Mouse (Mus musculus): ENCODE measurements at regions not wholly inside any gene's neighbourhood (a gene's known extent, or its start where the extent isn't known, plus 50 kb on each side); places are given as distances from the start of the nearest gene placed in this dataset.

GRCm38 (mm10) chr14:58678781-58679180 lies 463.9 kb downstream of the 1700129C05Rik start:
- no peak overlapping the region for H3K4me3 ChIP-seq (replicated peaks in 1 of 3; ENCODE audit: low read depth in 2 of 3, low read length in 2 of 3, poor library complexity in 1 of 3)
- no peak overlapping the region for H3K9ac ChIP-seq (ENCODE audit: insufficient read depth, low read depth)
- in situ Hi-C loops (cut with MboI; ENCODE audit: low pct_ligation_motif_present, low pct_unique_long_range_greater_than_20kb, low sequenced_read_pairs) (loop anchor here (25.0 kb wide), 1 partner anchor 641 kb away; no protein-coding TSS in a partner anchor), dilution Hi-C loops (cut with MboI; ENCODE audit: extremely low pct_ligation_motif_present, extremely low pct_unique_long_range_greater_than_20kb, low sequenced_read_pairs) (no loop called here)
- no peak for DNase-seq (ENCODE audit: extremely low read depth)
- no peaks in the 10 kb centered on the region for H3K9me3 ChIP-seq (replicated peaks; ENCODE audit: low read length)
- no peaks in the 10 kb centered on the region for H3K79me2 ChIP-seq (replicated peaks; ENCODE audit: control insufficient read depth, extremely low read depth, insufficient read depth, poor library complexity, severe bottlenecking)
- no peak overlapping the region for H3K27ac ChIP-seq (ENCODE audit: insufficient read depth, low read depth)
- no peaks in the 10 kb centered on the region for H3K4me1 ChIP-seq (ENCODE audit: control insufficient read depth in 1 of 2, insufficient read depth in 2 of 2)
- no peak overlapping the region for H3K4me2 ChIP-seq (ENCODE audit: insufficient read depth, low read depth, poor library complexity, severe bottlenecking)
- no peak for TF ChIP-seq POLR2A (IDR thresholded peaks at IDR 0.05; ENCODE audit: low read depth, low read length)
- TF ChIP-seq UBTF (IDR thresholded peaks at IDR 0.05; ENCODE audit: low read depth, low read length) = no peak
- TF ChIP-seq KAT2A (IDR thresholded peaks at IDR 0.05; ENCODE audit: insufficient replicate concordance, low read length) = no peak
- no peak for TF ChIP-seq CHD2 (IDR thresholded peaks at IDR 0.05; ENCODE audit: low read length)
- TF ChIP-seq HCFC1 (IDR thresholded peaks at IDR 0.05; ENCODE audit: low read depth, low read length) = no peak
- no peak for TF ChIP-seq MXI1 (IDR thresholded peaks at IDR 0.05; ENCODE audit: low read depth, low read length)
- no peak for TF ChIP-seq ZC3H11A (IDR thresholded peaks at IDR 0.05; ENCODE audit: low read depth, low read length)
- no peak for TF ChIP-seq SMC3 (IDR thresholded peaks at IDR 0.05; ENCODE audit: low read depth, low read length)
- no peak for TF ChIP-seq RCOR1 (conservative IDR thresholded peaks at IDR 0.05; ENCODE audit: low read depth, low read length)
- no peak for TF ChIP-seq ZMIZ1 (IDR thresholded peaks at IDR 0.05; ENCODE audit: low read depth, low read length)
- no peak for TF ChIP-seq USF2 (conservative IDR thresholded peaks at IDR 0.05; ENCODE audit: low read depth, low read length)
- TF ChIP-seq ETS1 (conservative IDR thresholded peaks at IDR 0.05; ENCODE audit: low read depth, low read length) = no peak
- no peak for TF ChIP-seq ELF1 (IDR thresholded peaks at IDR 0.05; ENCODE audit: low read depth, low read length)
- TF ChIP-seq ZKSCAN1 (IDR thresholded peaks at IDR 0.05; ENCODE audit: borderline replicate concordance, low read depth, low read length) = no peak
- no peak for TF ChIP-seq USF1 (IDR thresholded peaks at IDR 0.05; ENCODE audit: low read depth, low read length)
- no peak for TF ChIP-seq MEF2A (IDR thresholded peaks at IDR 0.05; ENCODE audit: borderline replicate concordance, low read depth, low read length)
- TF ChIP-seq IRF4 (IDR thresholded peaks at IDR 0.05; ENCODE audit: low read depth, low read length) = no peak
- TF ChIP-seq SIN3A (IDR thresholded peaks at IDR 0.05; ENCODE audit: low read length) = no peak
- H3K27me3 ChIP-seq (replicated peaks) = no peaks in the 10 kb centered on the region
- no peaks in the 10 kb centered on the region for H3K36me3 ChIP-seq (replicated peaks in 1 of 2; ENCODE audit: control insufficient read depth in 1 of 2, insufficient read depth in 1 of 2, low read length in 1 of 2)

- H3K4me2 ChIP-seq (ENCODE audit: insufficient read depth, low read depth, poor library complexity, severe bottlenecking) = no peak overlapping the region
- no peak for DNase-seq (ENCODE audit: extremely low read depth)
- no peaks in the 10 kb centered on the region for H3K9me3 ChIP-seq (replicated peaks; ENCODE audit: low read length)
- no peak for TF ChIP-seq JUND (conservative IDR thresholded peaks at IDR 0.05; ENCODE audit: low read depth, low read length)
- TF ChIP-seq IRF4 (IDR thresholded peaks at IDR 0.05; ENCODE audit: low read depth, low read length) = no peak
- TF ChIP-seq MAFK (IDR thresholded peaks at IDR 0.05; ENCODE audit: insufficient replicate concordance, low read length) = no peak
- TF ChIP-seq HCFC1 (IDR thresholded peaks at IDR 0.05; ENCODE audit: low read depth, low read length) = no peak
- no peak for TF ChIP-seq ELF1 (IDR thresholded peaks at IDR 0.05; ENCODE audit: low read depth, low read length)
- no peak for TF ChIP-seq POLR2A (IDR thresholded peaks at IDR 0.05; ENCODE audit: low read depth, low read length)
- H3K27ac ChIP-seq (ENCODE audit: insufficient read depth, low read depth) = no peak overlapping the region
- H3K4me3 ChIP-seq (replicated peaks in 1 of 3; ENCODE audit: low read depth in 2 of 3, low read length in 2 of 3, poor library complexity in 1 of 3) = no peak overlapping the region
- no peaks in the 10 kb centered on the region for H3K27me3 ChIP-seq (replicated peaks)
- dilution Hi-C loops (cut with MboI; ENCODE audit: extremely low pct_ligation_motif_present, extremely low pct_unique_long_range_greater_than_20kb, low sequenced_read_pairs) (no loop called here), in situ Hi-C loops (cut with MboI; ENCODE audit: low pct_ligation_motif_present, low pct_unique_long_range_greater_than_20kb, low sequenced_read_pairs) (loop anchor here (25.0 kb wide), 1 partner anchor 641 kb away; no protein-coding TSS in a partner anchor)
- no peaks in the 10 kb centered on the region for H3K36me3 ChIP-seq (replicated peaks in 1 of 2; ENCODE audit: control insufficient read depth in 1 of 2, insufficient read depth in 1 of 2, low read length in 1 of 2)
- H3K4me1 ChIP-seq (ENCODE audit: control insufficient read depth in 1 of 2, insufficient read depth in 2 of 2) = no peaks in the 10 kb centered on the region
- H3K79me2 ChIP-seq (replicated peaks; ENCODE audit: control insufficient read depth, extremely low read depth, insufficient read depth, poor library complexity, severe bottlenecking) = no peaks in the 10 kb centered on the region
- H3K9ac ChIP-seq (ENCODE audit: insufficient read depth, low read depth) = no peak overlapping the region
Observed at GRCm38 (mm10) chr14:58678126-58678656, 464.5 kb downstream of the 1700129C05Rik start.

Measured in CH12.LX (cell line).